Comparison of ENCODE assay signal across 11 mouse cellular contexts in the genomic region with DNA sequence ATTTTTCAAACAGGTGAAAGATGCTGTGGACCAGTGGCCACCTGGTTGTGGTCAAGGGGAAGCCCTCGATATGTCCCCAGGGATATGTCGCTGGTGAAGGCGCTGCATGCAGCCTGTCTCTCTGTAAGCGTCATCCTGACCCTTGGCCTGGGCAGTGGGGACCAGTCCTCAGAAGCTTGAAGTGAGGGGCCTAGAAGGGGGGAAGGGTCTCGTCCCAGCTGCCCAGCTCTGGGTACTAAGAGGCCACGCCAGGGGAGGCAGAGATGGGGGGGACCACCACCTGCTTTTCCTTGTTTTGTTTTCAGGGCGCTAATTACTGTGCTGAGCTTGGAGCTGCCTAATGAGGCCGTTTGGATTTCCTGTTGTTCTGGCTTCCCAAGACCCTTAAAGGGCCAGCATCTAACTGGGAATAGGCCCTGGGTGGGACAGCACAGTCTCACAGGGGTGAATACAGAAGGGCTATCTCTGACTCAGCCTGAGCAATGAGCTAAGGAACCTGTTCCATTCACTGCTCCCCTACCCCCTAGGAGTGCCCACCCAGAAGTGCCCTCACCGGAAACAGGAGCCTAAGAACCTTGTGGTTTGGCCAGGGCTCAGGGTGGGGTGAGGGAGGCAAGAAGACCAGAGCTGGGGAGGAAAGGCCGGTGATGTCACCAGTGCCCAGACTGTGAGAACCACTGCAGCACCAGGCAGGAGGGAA. TPM values are rescaled to one million over a fixed set of nuclear protein-coding genes. Genes with fewer than 3 reads are reported as not detected.
A peak's percentile ranks its signal among the peaks of the same experiment; 100 is the strongest.
DNase-seq lines count a peak whose midpoint lies in the region; ATAC-seq and TF ChIP-seq lines count a peak whose summit lies in the region.
"Had no signal": no experiment of that assay in that cellular context is flagged by ENCODE, and none has a peak within 500 bp of the region (broad histone marks: within the 10 kb centered on the region; RNA-seq: fewer than 3 reads in every experiment).

No protein-coding gene starts in this region.

- no peak for ATAC-seq in kidney, postnatal 0 days (replicated peaks; ENCODE audit: low FRiP score, low read depth)
- ATAC-seq in forebrain, embryonic 12.5 days (ENCODE audit: low FRiP score): peak; percentile 52

- H3K9me3 ChIP-seq in kidney, postnatal 0 days (replicated peaks; ENCODE audit: low read length): no peaks in the 10 kb centered on the region
- H3K9me3 ChIP-seq in forebrain, embryonic 12.5 days: no peaks in the 10 kb centered on the region
- H3K9me3 ChIP-seq: liver, embryonic 13.5 days had no signal

- DNase-seq in heart, adult 11 months: peak; percentile 96
- DNase-seq in heart, postnatal 36 days: no peak
- no peak for DNase-seq in kidney, postnatal 0 days (ENCODE audit: low spot score)
- no peak for DNase-seq in kidney, adult 11 months
- DNase-seq in lung, postnatal 4 days: peak; percentile 64 to 71
- no peak for DNase-seq in cerebellum, postnatal 25 days
- DNase-seq in c-Kit-positive CD71-positive TER-119-positive erythroid progenitor cells, embryonic 14.5 days (ENCODE audit: low spot score): no peak
- DNase-seq: embryo, embryonic 11 days; liver, embryonic 13.5 days had no signal

- H3K4me2 ChIP-seq in kidney, postnatal 0 days (ENCODE audit: low read length): no peak overlapping the region
- H3K4me2 ChIP-seq in forebrain, embryonic 12.5 days: 0 out of 2 replicates have a peak overlapping the region, but pooled peaks have one; percentile 23
- H3K4me2 ChIP-seq: liver, embryonic 13.5 days had no signal

- intact Hi-C loops in heart, postnatal 36 days (cut with DNase I): no loop called here

- no peaks in the 10 kb centered on the region for H3K36me3 ChIP-seq in kidney, postnatal 0 days (ENCODE audit: insufficient read depth, low read length)
- no peaks in the 10 kb centered on the region for H3K36me3 ChIP-seq in forebrain, embryonic 12.5 days (replicated peaks)
- H3K36me3 ChIP-seq: liver, embryonic 13.5 days had no signal

- peak overlapping the region; percentile 42; the same call in 1 of the 2 replicates for H3K27ac ChIP-seq in kidney, postnatal 0 days
- no peak overlapping the region for H3K27ac ChIP-seq in forebrain, embryonic 12.5 days
- H3K27ac ChIP-seq: liver, embryonic 13.5 days had no signal

- TF ChIP-seq CTCF in kidney, postnatal 0 days (IDR thresholded peaks at IDR 0.05; ENCODE audit: low read depth): no peak

- H3K4me3 ChIP-seq in kidney, postnatal 0 days (replicated peaks; ENCODE audit: low read depth, low read length): no peak overlapping the region
- H3K4me3 ChIP-seq in forebrain, embryonic 12.5 days (replicated peaks): no peak overlapping the region
- H3K4me3 ChIP-seq: liver, embryonic 13.5 days had no signal

- H3K4me1 ChIP-seq in kidney, postnatal 0 days (replicated peaks; ENCODE audit: insufficient read depth, low read length): peaks cover 19% of the 10 kb centered on the region
- H3K4me1 ChIP-seq in forebrain, embryonic 12.5 days: peaks cover 17% of the 10 kb centered on the region

- no peak overlapping the region for H3K9ac ChIP-seq in kidney, postnatal 0 days (ENCODE audit: low read depth, low read length)
- H3K9ac ChIP-seq in forebrain, embryonic 12.5 days: no peak overlapping the region
- H3K9ac ChIP-seq: liver, embryonic 13.5 days had no signal

- no peaks in the 10 kb centered on the region for H3K27me3 ChIP-seq in kidney, postnatal 0 days (ENCODE audit: insufficient read depth, low read length)
- H3K27me3 ChIP-seq in forebrain, embryonic 12.5 days: peaks cover 84% of the 10 kb centered on the region
- H3K27me3 ChIP-seq: liver, embryonic 13.5 days had no signal

- WGBS in kidney, postnatal 0 days: 20% methylated on average over 10 of the region's 10 CpGs
- 21% methylated on average over 10 of the region's 10 CpGs for WGBS in forebrain, embryonic 12.5 days

RNA-seq across cellular contexts. Expression of a gene that starts 11.7 kb away (rescaled TPM):
- total RNA-seq in heart, postnatal 36 days (2021): 10 to 100 TPM; 16.3 to 22.1 TPM
- polyA plus RNA-seq in kidney, postnatal 0 days (2015; fragmentation: Nextera tagmentation; extraction: Ambion mirVana): 7.9 and 8.4 TPM in 2 replicates
- 3.5 and 3.8 TPM in 2 replicates for polyA plus RNA-seq in forebrain, embryonic 12.5 days (2016; fragmentation: Nextera tagmentation; extraction: Ambion mirVana)

RNA-seq across cellular contexts. Expression of a gene that starts 25.4 kb away (rescaled TPM):
- 10 to 100 TPM; 13.5 to 13.9 TPM for total RNA-seq in heart, postnatal 36 days (2021)
- polyA plus RNA-seq in kidney, postnatal 0 days (2015; fragmentation: Nextera tagmentation; extraction: Ambion mirVana): 13.4 and 15.0 TPM in 2 replicates
- 25.5 and 27.4 TPM in 2 replicates for polyA plus RNA-seq in forebrain, embryonic 12.5 days (2016; fragmentation: Nextera tagmentation; extraction: Ambion mirVana)

RNA-seq across cellular contexts. Expression of a gene that starts 37.1 kb away (rescaled TPM):
- total RNA-seq in heart, postnatal 36 days (2021): 10 to 100 TPM; 11.3 to 12.3 TPM
- 0.64 and 0.83 TPM in 2 replicates for polyA plus RNA-seq in kidney, postnatal 0 days (2015; fragmentation: Nextera tagmentation; extraction: Ambion mirVana)
- 2.4 and 2.7 TPM in 2 replicates for polyA plus RNA-seq in forebrain, embryonic 12.5 days (2016; fragmentation: Nextera tagmentation; extraction: Ambion mirVana)

RNA-seq across cellular contexts. Expression of a gene that starts 42.9 kb away (rescaled TPM):
- not detected for total RNA-seq in heart, postnatal 36 days (2021)
- polyA plus RNA-seq in kidney, postnatal 0 days (2015; fragmentation: Nextera tagmentation; extraction: Ambion mirVana): 3.5 and 3.6 TPM in 2 replicates
- 3.7 and 3.9 TPM in 2 replicates for polyA plus RNA-seq in forebrain, embryonic 12.5 days (2016; fragmentation: Nextera tagmentation; extraction: Ambion mirVana)
- total RNA-seq: gastrocnemius, adult 18-20 months had no signal

Comparison
In these comparisons a context has a peak if more than half of its experiments do, and no peak if none do; other contexts are left out.
1. DNase-seq: peak in heart, adult 11 months (single experiment) and lung, postnatal 4 days (2 of 2); none in heart, postnatal 36 days (0 of 2), kidney, postnatal 0 days (single experiment), kidney, adult 11 months (single experiment), cerebellum, postnatal 25 days (0 of 2) and c-Kit-positive CD71-positive TER-119-positive erythroid progenitor cells, embryonic 14.5 days (single experiment).